Mouse (Mus musculus): ENCODE measurements around the gene Pnkd. TPM values are rescaled to one million over a fixed set of nuclear protein-coding genes. Genes with fewer than 3 reads are reported as not detected.
"Not testable (repeated sequence)": the region's sequence is repeated elsewhere in the genome, so short reads cannot be mapped to it uniquely, and the experiment has no call there.

Gene Pnkd
- total and polyA plus RNA-seq, 2 experiments: 28.0 to 130 TPM

GRCm38 (mm10) chr1:74313049-74313692 is 28.4 kb downstream of the Pnkd start:
- H3K27me3 ChIP-seq (ENCODE audit: control insufficient read depth, insufficient read depth, low read length): no peaks in the 10 kb centered on the region
- H3K36me3 ChIP-seq (ENCODE audit: control insufficient read depth, insufficient read depth, low read length): no peaks in the 10 kb centered on the region
- no peak overlapping the region for H3K4me3 ChIP-seq (ENCODE audit: insufficient read depth, low read depth, low read length)
- no peaks in the 10 kb centered on the region for H3K79me2 ChIP-seq (ENCODE audit: control insufficient read depth, insufficient read depth, low read length)
- TF ChIP-seq CTCF (IDR thresholded peaks at IDR 0.05; ENCODE audit: low read depth, low read length): peak; percentile 54
- TF ChIP-seq POLR2A (IDR thresholded peaks at IDR 0.05; ENCODE audit: extremely low read depth, insufficient read depth, low read length): no peak
- no peak overlapping the region for H3K27ac ChIP-seq (replicated peaks; ENCODE audit: insufficient read depth, low read depth, low read length)
- H3K4me1 ChIP-seq (ENCODE audit: control insufficient read depth, insufficient read depth, low read length): no peaks in the 10 kb centered on the region; the same call in 1 of the 2 replicates
- H3K9ac ChIP-seq (ENCODE audit: low read depth, low read length): no peak overlapping the region
- peak; percentile 84 for DNase-seq (ENCODE audit: extremely low read depth, low read depth, low spot score)
- WGBS: 2% methylated on average over 3 of the region's 3 CpGs

GRCm38 (mm10) chr1:74314796-74315195 is 30.1 kb downstream of the Pnkd start:
- peaks cover 6% of the 10 kb centered on the region; the same call in 1 of the 2 replicates for H3K4me1 ChIP-seq (ENCODE audit: control insufficient read depth, insufficient read depth, low read length)
- H3K79me2 ChIP-seq (ENCODE audit: control insufficient read depth, insufficient read depth, low read length): no peaks in the 10 kb centered on the region
- H3K9ac ChIP-seq (ENCODE audit: low read depth, low read length): no peak overlapping the region
- H3K4me3 ChIP-seq (ENCODE audit: insufficient read depth, low read depth, low read length): no peak overlapping the region
- WGBS: 84% methylated on average over 3 of the region's 3 CpGs
- no peak overlapping the region for H3K27ac ChIP-seq (replicated peaks; ENCODE audit: insufficient read depth, low read depth, low read length)
- TF ChIP-seq POLR2A (IDR thresholded peaks at IDR 0.05; ENCODE audit: extremely low read depth, insufficient read depth, low read length): no peak
- no peak for TF ChIP-seq CTCF (IDR thresholded peaks at IDR 0.05; ENCODE audit: low read depth, low read length)
- H3K36me3 ChIP-seq (ENCODE audit: control insufficient read depth, insufficient read depth, low read length): no peaks in the 10 kb centered on the region
- H3K27me3 ChIP-seq (ENCODE audit: control insufficient read depth, insufficient read depth, low read length): no peaks in the 10 kb centered on the region
- no peak for DNase-seq (ENCODE audit: extremely low read depth, low read depth, low spot score)

GRCm38 (mm10) chr1:74316114-74316827 is 31.5 kb downstream of the Pnkd start:
- Histone ChIP-seq H3K79me2 (ENCODE audit: control insufficient read depth, insufficient read depth, low read length) (no peaks in the 10 kb centered on the region), H3K9ac (ENCODE audit: low read depth, low read length) (no peak overlapping the region), H3K4me3 (ENCODE audit: insufficient read depth, low read depth, low read length) (no peak overlapping the region), H3K27me3 (ENCODE audit: control insufficient read depth, insufficient read depth, low read length) (no peaks in the 10 kb centered on the region), H3K36me3 (ENCODE audit: control insufficient read depth, insufficient read depth, low read length) (no peaks in the 10 kb centered on the region), H3K4me1 (ENCODE audit: control insufficient read depth, insufficient read depth, low read length) (peaks cover 6% of the 10 kb centered on the region; the same call in 1 of the 2 replicates), H3K27ac (replicated peaks; ENCODE audit: insufficient read depth, low read depth, low read length) (no peak overlapping the region)
- 76% methylated on average over 4 of the region's 4 CpGs for WGBS
- TF ChIP-seq CTCF (IDR thresholded peaks at IDR 0.05; ENCODE audit: low read depth, low read length) (no peak), POLR2A (IDR thresholded peaks at IDR 0.05; ENCODE audit: extremely low read depth, insufficient read depth, low read length) (no peak)
- DNase-seq (ENCODE audit: extremely low read depth, low read depth, low spot score): no peak

GRCm38 (mm10) chr1:74318711-74319110 is 34.0 kb downstream of the Pnkd start:
- H3K9ac ChIP-seq (ENCODE audit: low read depth, low read length): no peak overlapping the region
- no peak overlapping the region for H3K27ac ChIP-seq (replicated peaks; ENCODE audit: insufficient read depth, low read depth, low read length)
- H3K27me3 ChIP-seq (ENCODE audit: control insufficient read depth, insufficient read depth, low read length): no peaks in the 10 kb centered on the region
- H3K4me3 ChIP-seq (ENCODE audit: insufficient read depth, low read depth, low read length): no peak overlapping the region
- peak; percentile 51 for DNase-seq (ENCODE audit: extremely low read depth, low read depth, low spot score)
- 21% methylated on average over 3 of the region's 3 CpGs for WGBS
- no peaks in the 10 kb centered on the region for H3K79me2 ChIP-seq (ENCODE audit: control insufficient read depth, insufficient read depth, low read length)
- no peaks in the 10 kb centered on the region for H3K36me3 ChIP-seq (ENCODE audit: control insufficient read depth, insufficient read depth, low read length)
- H3K4me1 ChIP-seq (ENCODE audit: control insufficient read depth, insufficient read depth, low read length): peaks cover 6% of the 10 kb centered on the region; the same call in 1 of the 2 replicates
- no peak for TF ChIP-seq POLR2A (IDR thresholded peaks at IDR 0.05; ENCODE audit: extremely low read depth, insufficient read depth, low read length)
- TF ChIP-seq CTCF (IDR thresholded peaks at IDR 0.05; ENCODE audit: low read depth, low read length): no peak

GRCm38 (mm10) chr1:74321396-74321795 is 36.7 kb downstream of the Pnkd start:
- TF ChIP-seq CTCF (IDR thresholded peaks at IDR 0.05; ENCODE audit: low read depth, low read length) (no peak), POLR2A (IDR thresholded peaks at IDR 0.05; ENCODE audit: extremely low read depth, insufficient read depth, low read length) (no peak)
- no peaks in the 10 kb centered on the region for H3K79me2 ChIP-seq (ENCODE audit: control insufficient read depth, insufficient read depth, low read length)
- H3K27ac ChIP-seq (replicated peaks; ENCODE audit: insufficient read depth, low read depth, low read length): no peak overlapping the region
- no peak overlapping the region for H3K9ac ChIP-seq (ENCODE audit: low read depth, low read length)
- H3K36me3 ChIP-seq (ENCODE audit: control insufficient read depth, insufficient read depth, low read length): no peaks in the 10 kb centered on the region
- no peak for DNase-seq (ENCODE audit: extremely low read depth, low read depth, low spot score)
- peaks cover 6% of the 10 kb centered on the region; the same call in 1 of the 2 replicates for H3K4me1 ChIP-seq (ENCODE audit: control insufficient read depth, insufficient read depth, low read length)
- no peak overlapping the region for H3K4me3 ChIP-seq (ENCODE audit: insufficient read depth, low read depth, low read length)
- 50% methylated on average over 3 of the region's 3 CpGs for WGBS
- H3K27me3 ChIP-seq (ENCODE audit: control insufficient read depth, insufficient read depth, low read length): no peaks in the 10 kb centered on the region

GRCm38 (mm10) chr1:74326916-74327315 is 42.2 kb downstream of the Pnkd start:
- not testable (repeated sequence) for DNase-seq (ENCODE audit: extremely low read depth, low read depth, low spot score); H3K36me3 ChIP-seq (ENCODE audit: control insufficient read depth, insufficient read depth, low read length); H3K4me1 ChIP-seq (ENCODE audit: control insufficient read depth, insufficient read depth, low read length); H3K79me2 ChIP-seq (ENCODE audit: control insufficient read depth, insufficient read depth, low read length); H3K9ac ChIP-seq (ENCODE audit: low read depth, low read length); H3K4me3 ChIP-seq (ENCODE audit: insufficient read depth, low read depth, low read length); H3K27ac ChIP-seq (replicated peaks; ENCODE audit: insufficient read depth, low read depth, low read length); H3K27me3 ChIP-seq (ENCODE audit: control insufficient read depth, insufficient read depth, low read length)
- 97% methylated on average over 2 of the region's 2 CpGs for WGBS
